Mouse (Mus musculus) limb, embryonic 10.5 days (tissue): Measurements from ENCODE around the gene Ccdc171. TPM values are rescaled to one million over a fixed set of nuclear protein-coding genes. Genes with fewer than 3 reads are reported as not detected.
"Not testable (repeated sequence)": the region's sequence is repeated elsewhere in the genome, so short reads cannot be mapped to it uniquely, and the experiment has no call there.

Experiments
- DNase-seq: peaks from one replicate; pipeline ENCODE4 v3.0.0-alpha.2; 2017; ENCODE audit warnings: low spot score
- H3K27ac ChIP-seq: fragments of 300-500 bp; sonication (generic); 2 replicates; pipeline ENCODE4 v1.5.1; 2016; ENCODE audit warnings: mild to moderate bottlenecking
- H3K27me3 ChIP-seq: fragments of 300-500 bp; sonication (generic); 2 replicates; pipeline ENCODE4 v1.6.1; 2016; ENCODE audit warnings: low read depth, mild to moderate bottlenecking; ENCODE audit not compliant: poor library complexity, severe bottlenecking
- H3K36me3 ChIP-seq: fragments of 300-500 bp; sonication (generic); 2 replicates; pipeline ENCODE4 v1.6.1; 2016; ENCODE audit warnings: mild to moderate bottlenecking, moderate library complexity
- H3K4me1 ChIP-seq: fragments of 300-500 bp; sonication (generic); 2 replicates; pipeline ENCODE4 v1.6.1; 2016
- H3K4me3 ChIP-seq: fragments of 300-500 bp; sonication (generic); 2 replicates; pipeline ENCODE4 v1.5.1; 2016; ENCODE audit warnings: mild to moderate bottlenecking, moderate library complexity
- H3K9me3 ChIP-seq: fragments of 300-500 bp; sonication (generic); replicated peaks from 2 replicates; pipeline ENCODE4 v1.6.1; 2016; ENCODE audit warnings: mild to moderate bottlenecking
- WGBS: fragments of 180-500 bp; shearing (Covaris S2); methylation state at CpG from one replicate; pipeline ENCODE4 v1.1.7; 2016; 5-methylcytosine and 5-hydroxymethylcytosine counted together
- polyA plus RNA-seq: library from polyadenylated mRNA; unstranded; fragments of >200 nt; fragmentation: Nextera tagmentation; extraction: Ambion mirVana; gene quantifications from 2 replicates; pipeline ENCODE4 v1.2.1, GENCODE M21; 2016

Gene Ccdc171
- polyA plus RNA-seq, 1 experiment from 2014 or later: 3.8 TPM

DNA sequence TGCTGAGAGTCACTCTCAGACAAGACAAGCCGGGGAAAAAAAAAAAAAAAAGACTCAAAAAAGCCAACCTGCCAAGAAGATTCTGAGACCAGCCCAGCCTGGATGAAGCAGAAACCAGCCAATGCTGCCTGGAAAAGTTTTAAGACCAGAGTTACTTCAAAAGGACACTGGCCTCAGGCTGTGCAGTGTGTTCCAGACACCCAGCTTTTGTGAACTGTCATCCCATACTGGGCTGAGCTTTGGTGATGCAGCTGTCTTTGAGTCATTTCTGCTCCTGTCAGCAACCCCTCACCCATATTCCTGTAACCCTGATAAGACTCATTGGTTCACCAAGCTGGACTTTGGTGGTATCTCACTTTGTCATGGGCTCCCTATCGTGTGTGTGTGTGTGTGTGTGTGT is 12.7 kb upstream of the Ccdc171 start:
- no peak for DNase-seq
- H3K4me3 ChIP-seq: no peak overlapping the region
- 60% methylated on average over 2 of the region's 2 CpGs for WGBS

DNA sequence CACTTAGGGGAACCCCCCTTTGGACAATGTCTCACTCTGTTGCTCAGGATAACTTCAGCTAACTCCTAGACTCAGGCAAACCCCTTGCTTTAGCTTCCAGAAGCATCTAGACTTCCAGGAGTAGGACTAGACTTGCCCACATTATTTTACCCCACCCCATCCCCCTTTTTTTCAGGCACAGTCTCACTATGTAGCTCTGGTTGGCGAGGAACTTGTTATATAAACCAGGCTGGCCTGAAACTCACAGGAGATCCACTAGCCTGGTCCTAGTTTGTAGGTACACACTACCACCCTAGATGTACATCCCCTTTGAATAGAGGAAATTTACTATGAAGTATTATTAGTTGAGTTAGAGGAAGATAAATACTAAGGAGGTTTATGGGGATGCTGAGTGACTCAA is 11.2 kb upstream of the Ccdc171 start:
- no peaks in the 10 kb centered on the region for H3K9me3 ChIP-seq
- no peak for DNase-seq
- H3K36me3 ChIP-seq: no peaks in the 10 kb centered on the region
- H3K4me3 ChIP-seq: no peak overlapping the region
- peaks cover 5% of the 10 kb centered on the region; the same call in 1 of the 2 replicates for H3K4me1 ChIP-seq
- no peak overlapping the region for H3K27ac ChIP-seq
- H3K27me3 ChIP-seq: no peaks in the 10 kb centered on the region
- 83% methylated on average over 1 of the region's 1 CpGs for WGBS

More for the DNA sequence above, 12.7 kb upstream of the Ccdc171 start:
- Histone ChIP-seq H3K27me3 (no peaks in the 10 kb centered on the region), H3K9me3 (no peaks in the 10 kb centered on the region), H3K4me1 (peaks cover 11% of the 10 kb centered on the region; the same call in 1 of the 2 replicates), H3K27ac (no peak overlapping the region), H3K36me3 (no peaks in the 10 kb centered on the region)

- H3K4me1 ChIP-seq: peaks cover 5% of the 10 kb centered on the region; the same call in 1 of the 2 replicates
- H3K9me3 ChIP-seq: no peaks in the 10 kb centered on the region
- H3K27ac ChIP-seq: no peak overlapping the region
- no peak for DNase-seq
- WGBS: 88% methylated on average over 10 of the region's 10 CpGs
- H3K36me3 ChIP-seq: no peaks in the 10 kb centered on the region
- no peaks in the 10 kb centered on the region for H3K27me3 ChIP-seq
- H3K4me3 ChIP-seq: no peak overlapping the region
These were observed 10.2 kb upstream of the Ccdc171 start for GRCm38 (mm10) chr4:83514976-83515669.

DNA sequence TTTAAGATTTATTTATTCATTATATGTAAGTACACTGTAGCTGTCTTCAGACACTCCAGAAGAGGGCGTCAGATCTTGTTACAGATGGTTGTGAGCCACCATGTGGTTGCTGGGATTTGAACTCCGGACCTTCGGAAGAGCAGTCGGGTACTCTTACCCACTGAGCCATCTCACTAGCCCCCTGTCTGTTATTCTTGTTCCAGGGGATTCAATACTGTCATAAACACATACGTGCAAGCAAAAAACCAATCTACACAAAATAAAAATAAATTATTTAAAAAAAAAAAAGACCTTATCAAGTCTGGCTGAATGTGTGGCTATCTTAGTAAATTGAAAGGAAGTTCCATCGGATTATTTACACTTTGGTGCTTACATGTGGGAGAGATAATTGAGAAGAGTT is 9.2 kb upstream of the Ccdc171 start:
- not testable (repeated sequence) for H3K27me3 ChIP-seq, H3K9me3 ChIP-seq, DNase-seq, H3K4me3 ChIP-seq, H3K4me1 ChIP-seq, H3K36me3 ChIP-seq, H3K27ac ChIP-seq
- 95% methylated on average over 5 of the region's 6 CpGs for WGBS

GRCm38 (mm10) chr4:83519148-83519547 is 6.2 kb upstream of the Ccdc171 start:
- H3K27ac ChIP-seq: no peak overlapping the region
- peaks cover 16% of the 10 kb centered on the region for H3K4me1 ChIP-seq
- no peaks in the 10 kb centered on the region for H3K9me3 ChIP-seq
- 94% methylated on average over 2 of the region's 2 CpGs for WGBS
- no peak overlapping the region for H3K4me3 ChIP-seq
- no peaks in the 10 kb centered on the region for H3K27me3 ChIP-seq
- DNase-seq: no peak
- H3K36me3 ChIP-seq: no peaks in the 10 kb centered on the region

GRCm38 (mm10) chr4:83519807-83520206 is 5.5 kb upstream of the Ccdc171 start:
- Histone ChIP-seq H3K27me3 (no peaks in the 10 kb centered on the region), H3K4me3 (no peak overlapping the region), H3K9me3 (no peaks in the 10 kb centered on the region), H3K36me3 (no peaks in the 10 kb centered on the region), H3K27ac (no peak overlapping the region), H3K4me1 (peaks cover 22% of the 10 kb centered on the region)
- no peak for DNase-seq

GRCm38 (mm10) chr4:83520308-83520707 is 5.0 kb upstream of the Ccdc171 start:
- WGBS: 86% methylated on average over 4 of the region's 4 CpGs
- no peak for DNase-seq

GRCm38 (mm10) chr4:83522066-83522465 is 3.3 kb upstream of the Ccdc171 start:
- no peak for DNase-seq
- Histone ChIP-seq H3K36me3 (no peaks in the 10 kb centered on the region), H3K27ac (no peak overlapping the region), H3K4me1 (peaks cover 42% of the 10 kb centered on the region), H3K27me3 (no peaks in the 10 kb centered on the region), H3K4me3 (no peak overlapping the region), H3K9me3 (no peaks in the 10 kb centered on the region)
- WGBS: 50% methylated on average over 5 of the region's 5 CpGs

More at GRCm38 (mm10) chr4:83520308-83520707, 5.0 kb upstream of the Ccdc171 start:
- Histone ChIP-seq H3K9me3 (no peaks in the 10 kb centered on the region), H3K4me1 (peaks cover 24% of the 10 kb centered on the region), H3K27ac (no peak overlapping the region), H3K4me3 (no peak overlapping the region), H3K36me3 (no peaks in the 10 kb centered on the region), H3K27me3 (no peaks in the 10 kb centered on the region)

DNA sequence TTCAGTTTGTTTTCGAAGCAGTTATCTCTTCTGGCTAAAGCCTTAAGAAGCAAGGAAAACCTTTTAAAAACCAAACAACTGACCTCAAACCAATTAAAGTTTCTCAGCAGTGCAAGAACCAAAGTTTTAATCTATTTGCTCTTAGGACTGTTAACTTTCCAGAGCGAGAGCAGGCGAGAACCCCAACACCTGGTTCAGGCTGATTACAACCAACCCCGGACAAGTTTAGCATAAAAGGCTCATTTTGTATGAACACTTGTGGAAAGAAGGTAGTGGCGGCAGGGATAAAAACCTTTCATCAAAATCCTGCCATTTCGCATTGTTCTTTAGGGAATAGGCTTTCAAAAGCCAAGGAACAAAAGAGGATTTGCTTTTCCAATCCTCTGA is 896 bp upstream of the Ccdc171 start:
- Histone ChIP-seq H3K36me3 (no peaks in the 10 kb centered on the region), H3K27ac (peak overlapping the region; percentile 97), H3K4me3 (peak overlapping the region; percentile 82), H3K9me3 (no peaks in the 10 kb centered on the region), H3K4me1 (peaks cover 44% of the 10 kb centered on the region), H3K27me3 (no peaks in the 10 kb centered on the region)
- DNase-seq: no peak
- whole genome bisulfite sequencing: 17% methylated on average over 6 of the region's 6 CpGs

DNA sequence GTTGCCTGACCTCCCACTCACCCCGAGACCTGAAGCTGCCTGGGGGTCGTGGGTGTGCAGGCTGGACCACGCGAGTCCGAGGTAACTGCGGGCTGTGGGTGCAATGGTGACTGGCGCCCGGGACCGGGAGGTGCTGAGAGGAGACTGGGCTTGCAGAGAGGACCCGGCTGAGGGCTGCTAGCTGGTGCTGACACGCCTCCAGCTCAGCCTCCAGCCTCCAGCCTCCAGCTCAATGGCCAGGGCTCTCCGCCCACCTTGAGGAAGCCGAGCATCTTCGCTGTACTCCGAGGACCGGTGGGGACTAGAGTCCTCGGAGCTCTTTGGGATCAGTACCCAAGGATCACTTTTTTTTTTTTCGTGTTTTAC is 328 bp downstream of the Ccdc171 start:
- no peaks in the 10 kb centered on the region for H3K27me3 ChIP-seq
- 0% methylated on average over 18 of the region's 18 CpGs for WGBS
- H3K4me3 ChIP-seq: peak overlapping the region; percentile 82
- DNase-seq: no peak
- peak overlapping the region; percentile 97 for H3K27ac ChIP-seq
- peaks cover 47% of the 10 kb centered on the region for H3K4me1 ChIP-seq
- no peaks in the 10 kb centered on the region for H3K9me3 ChIP-seq
- no peaks in the 10 kb centered on the region for H3K36me3 ChIP-seq

DNA sequence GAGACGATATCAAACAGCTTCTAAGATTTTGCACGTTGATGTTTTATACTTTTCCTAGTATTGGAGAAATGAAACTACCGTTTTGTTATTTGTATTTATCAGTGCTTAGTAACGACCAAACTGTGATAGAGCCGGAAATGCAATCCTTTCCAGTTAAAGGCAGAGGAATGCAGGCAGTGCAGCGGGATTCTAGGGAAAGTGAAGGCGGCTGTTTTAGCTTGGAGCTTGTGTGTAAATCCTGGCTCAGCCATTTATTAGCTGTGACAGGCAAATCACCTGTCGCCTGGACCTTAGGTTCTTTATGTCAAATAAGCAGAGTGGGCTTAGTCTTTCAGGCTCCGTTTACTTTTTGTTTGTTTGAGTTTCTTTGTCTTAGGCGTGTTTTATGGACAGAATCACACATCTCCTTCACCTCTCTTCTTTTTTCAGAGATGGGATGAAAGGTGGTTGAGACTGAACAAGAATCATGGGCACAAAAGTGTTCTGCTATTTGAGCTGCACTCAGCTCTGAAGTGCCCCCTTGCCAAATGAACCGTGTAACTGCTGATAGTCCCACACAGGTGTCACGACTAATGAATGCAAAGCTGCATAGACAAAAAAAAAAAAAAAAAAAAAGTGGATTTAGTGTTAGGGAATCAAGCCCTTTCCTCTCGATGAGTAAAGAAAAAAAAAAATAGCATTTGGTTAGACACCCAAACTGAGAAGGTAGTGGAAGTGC is 1.1 kb downstream of the Ccdc171 start:
- Histone ChIP-seq H3K4me1 (peaks cover 48% of the 10 kb centered on the region), H3K27me3 (no peaks in the 10 kb centered on the region), H3K27ac (no peak overlapping the region; the same call in 1 of the 2 replicates), H3K36me3 (no peaks in the 10 kb centered on the region), H3K4me3 (peak overlapping the region; percentile 82), H3K9me3 (no peaks in the 10 kb centered on the region)
- whole genome bisulfite sequencing: 6% methylated on average over 13 of the region's 13 CpGs
- peak; percentile 40 for DNase-seq

GRCm38 (mm10) chr4:83526988-83527334 is 1.6 kb downstream of the Ccdc171 start:
- peak; percentile 28 for DNase-seq
- Histone ChIP-seq H3K27me3 (no peaks in the 10 kb centered on the region), H3K4me3 (no peak overlapping the region), H3K4me1 (peaks cover 46% of the 10 kb centered on the region), H3K27ac (no peak overlapping the region), H3K36me3 (no peaks in the 10 kb centered on the region), H3K9me3 (no peaks in the 10 kb centered on the region)
- 44% methylated on average over 6 of the region's 6 CpGs for WGBS

- H3K27ac ChIP-seq: no peak overlapping the region
- H3K36me3 ChIP-seq: no peaks in the 10 kb centered on the region
- peak; percentile 34 for DNase-seq
These were observed 2.6 kb downstream of the Ccdc171 start for GRCm38 (mm10) chr4:83527921-83528320.

More at GRCm38 (mm10) chr4:83527921-83528320, 2.6 kb downstream of the Ccdc171 start:
- H3K4me3 ChIP-seq: no peak overlapping the region
- no peaks in the 10 kb centered on the region for H3K27me3 ChIP-seq
- no peaks in the 10 kb centered on the region for H3K9me3 ChIP-seq
- H3K4me1 ChIP-seq: peaks cover 42% of the 10 kb centered on the region
